17 mouse cellular contexts compared by ENCODE assay signal in the genomic region with DNA sequence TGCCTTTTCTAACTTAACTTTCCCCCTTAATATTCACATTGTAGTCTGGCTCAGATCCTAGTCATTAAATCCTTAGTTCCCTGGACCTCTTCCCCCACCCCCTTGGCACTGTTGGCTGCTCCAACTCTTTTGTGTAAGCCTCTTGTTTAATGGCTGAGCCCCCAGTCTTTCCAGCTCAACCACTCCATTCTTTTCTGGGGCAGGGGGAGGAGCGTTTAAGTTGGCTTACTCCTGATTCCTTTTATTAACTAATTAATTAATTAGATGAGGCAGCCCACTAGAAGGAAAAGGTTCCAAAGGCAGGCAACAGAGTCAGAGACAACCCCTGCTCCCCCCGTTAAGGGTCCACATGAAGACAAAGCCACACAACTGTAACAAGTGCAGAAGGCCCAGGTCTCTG.
"Had no signal": no experiment of that assay in that cellular context is flagged by ENCODE, and none has a peak within 500 bp of the region (broad histone marks: within the 10 kb centered on the region; RNA-seq: fewer than 3 reads in every experiment).

No protein-coding gene starts in this region.

- H3K4me1 ChIP-seq: liver, embryonic 15.5 days; lung, embryonic 15.5 days; megakaryocyte, embryonic 14.5 days; midbrain, embryonic 13.5 days; midbrain, embryonic 15.5 days; neural tube, embryonic 12.5 days had no signal

- H3K27ac ChIP-seq: liver, embryonic 15.5 days; lung, embryonic 15.5 days; macrophage; midbrain, embryonic 13.5 days; midbrain, embryonic 15.5 days; neural tube, embryonic 12.5 days had no signal

- H3K4me2 ChIP-seq: liver, embryonic 15.5 days; lung, embryonic 15.5 days; midbrain, embryonic 11.5 days; midbrain, embryonic 13.5 days; midbrain, embryonic 15.5 days; neural tube, embryonic 12.5 days had no signal

- H3K9me3 ChIP-seq: liver, embryonic 15.5 days; lung, embryonic 15.5 days; megakaryocyte, embryonic 14.5 days; midbrain, embryonic 13.5 days; midbrain, embryonic 15.5 days; neural tube, embryonic 12.5 days had no signal

- DNase-seq: liver, postnatal 0 days; lung, adult 2 months; lung, postnatal 14 days; lung, postnatal 36 days; right cerebral cortex, postnatal 14 days; thymus, adult 18-20 months; thymus, postnatal 14 days; thymus, postnatal 36 days had no signal

- H3K36me3 ChIP-seq: liver, embryonic 15.5 days; lung, embryonic 15.5 days; midbrain, embryonic 13.5 days; midbrain, embryonic 15.5 days; neural tube, embryonic 12.5 days had no signal

- ATAC-seq: liver, postnatal 0 days; lung, postnatal 0 days; midbrain, embryonic 13.5 days; midbrain, embryonic 15.5 days had no signal

- H3K4me3 ChIP-seq: liver, embryonic 15.5 days; lung, embryonic 15.5 days; megakaryocyte, embryonic 14.5 days; midbrain, embryonic 13.5 days; midbrain, embryonic 15.5 days; neural tube, embryonic 12.5 days had no signal

- H3K9ac ChIP-seq: liver, embryonic 15.5 days; liver, postnatal 0 days; lung, embryonic 15.5 days; midbrain, embryonic 13.5 days; midbrain, embryonic 15.5 days; neural tube, embryonic 12.5 days had no signal

- H3K27me3 ChIP-seq: lung, embryonic 15.5 days; midbrain, embryonic 13.5 days; midbrain, embryonic 15.5 days; neural tube, embryonic 12.5 days had no signal
